Mouse (Mus musculus): ENCODE measurements around the gene Slf2. TPM values are rescaled to one million over a fixed set of nuclear protein-coding genes. Genes with fewer than 3 reads are reported as not detected.

The Slf2 gene
- polyA plus RNA-seq, 1 experiment from 2014 or later = 54.0 TPM

Other genes starting within 250 kb of the Slf2 start
- 0.05 and 0.20 TPM in 2 replicates for gene Pax2, start 175.1 kb upstream of the Slf2 start, polyA plus RNA-seq (2016; fragmentation: Nextera tagmentation; extraction: Ambion mirVana)
- gene Sema4g, start 58.0 kb downstream of the Slf2 start, polyA plus RNA-seq (2016; fragmentation: Nextera tagmentation; extraction: Ambion mirVana) = 3.4 and 5.4 TPM in 2 replicates
- 39.2 and 45.4 TPM in 2 replicates for gene Twnk, start 74.5 kb downstream of the Slf2 start, polyA plus RNA-seq (2016; fragmentation: Nextera tagmentation; extraction: Ambion mirVana)
- 69.8 and 75.3 TPM in 2 replicates for gene Mrpl43, start 75.3 kb downstream of the Slf2 start, polyA plus RNA-seq (2016; fragmentation: Nextera tagmentation; extraction: Ambion mirVana)
- gene Lzts2, start 83.3 kb downstream of the Slf2 start, polyA plus RNA-seq (2016; fragmentation: Nextera tagmentation; extraction: Ambion mirVana) = 87.5 and 90.8 TPM in 2 replicates
- gene Pdzd7, start 114.6 kb downstream of the Slf2 start, polyA plus RNA-seq (2016; fragmentation: Nextera tagmentation; extraction: Ambion mirVana) = 0.20 and 0.28 TPM in 2 replicates
- gene Sfxn3, start 116.4 kb downstream of the Slf2 start, polyA plus RNA-seq (2016; fragmentation: Nextera tagmentation; extraction: Ambion mirVana) = 4.6 and 8.4 TPM in 2 replicates
- gene Kazald1, start 144.1 kb downstream of the Slf2 start, polyA plus RNA-seq (2016; fragmentation: Nextera tagmentation; extraction: Ambion mirVana) = 1.0 and 1.5 TPM in 2 replicates
- 0.15 and 0.36 TPM in 2 replicates for gene Tlx1, start 219.5 kb downstream of the Slf2 start, polyA plus RNA-seq (2016; fragmentation: Nextera tagmentation; extraction: Ambion mirVana)